Comparison of ENCODE assay signal across 25 mouse cellular contexts in the genomic region with DNA sequence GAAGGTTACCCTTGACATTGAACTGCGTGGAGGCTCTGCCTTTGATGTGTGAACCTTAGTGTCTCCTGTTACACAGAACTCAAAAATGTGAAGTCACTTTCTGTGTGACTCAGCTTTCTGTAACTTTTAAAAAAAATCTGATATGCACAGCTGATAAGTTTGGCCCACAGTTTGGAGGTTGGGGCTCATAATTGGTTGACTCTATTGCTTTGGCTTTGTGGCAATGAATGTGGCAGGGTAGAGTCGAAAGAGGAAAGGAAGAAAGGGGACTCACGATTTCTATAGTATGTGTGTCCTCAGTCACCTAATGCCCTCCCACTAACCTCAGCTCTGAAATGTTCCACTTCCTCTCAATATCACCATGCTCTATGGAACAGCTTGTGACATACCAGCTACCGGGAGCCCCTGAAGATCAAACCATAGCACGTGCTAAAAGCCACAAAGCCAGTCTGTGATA.
DNase-seq lines count a peak whose midpoint lies in the region; ATAC-seq lines count a peak whose summit lies in the region.
"Had no signal": no experiment of that assay in that cellular context is flagged by ENCODE, and none has a peak within 500 bp of the region (broad histone marks: within the 10 kb centered on the region; RNA-seq: fewer than 3 reads in every experiment).

No protein-coding gene starts in this region.

- peak; percentile 9 to 61 for DNase-seq in adrenal gland, adult (ENCODE audit: inconsistent age in 2 of 2, low spot score in 1 of 2)
- no peak for DNase-seq in adrenal gland, postnatal 10 days
- DNase-seq in heart, embryonic 10.5 days (ENCODE audit: low spot score): no peak
- peak; percentile 46 for DNase-seq in c-Kit-negative CD71-positive TER-119-positive erythroid progenitor cells, embryonic 14.5 days (ENCODE audit: low read depth, low spot score)
- DNase-seq in left cerebral cortex, adult 11 months (ENCODE audit: low spot score): no peak
- DNase-seq: cerebellum, postnatal 36 days; gastrocnemius, postnatal 10 days; heart, adult 18-20 months; heart, postnatal 36 days; kidney, adult 18-20 months; layer of hippocampus, adult 9-11 months; lung, postnatal 36 days; thymus, postnatal 14 days had no signal

- no peak overlapping the region for H3K27ac ChIP-seq in heart, embryonic 12.5 days (ENCODE audit: poor library complexity, severe bottlenecking)
- H3K27ac ChIP-seq in heart, embryonic 10.5 days: no peak overlapping the region
- H3K27ac ChIP-seq: embryonic facial prominence, embryonic 10.5 days; forebrain, embryonic 15.5 days; heart, embryonic 15.5 days; hindbrain, embryonic 14.5 days; left cerebral cortex, adult 2 months; limb, embryonic 15.5 days; lung, embryonic 15.5 days; midbrain, embryonic 15.5 days had no signal

- H3K4me3 ChIP-seq in heart, embryonic 12.5 days: no peak overlapping the region
- no peak overlapping the region for H3K4me3 ChIP-seq in heart, embryonic 10.5 days
- H3K4me3 ChIP-seq: embryonic facial prominence, embryonic 10.5 days; forebrain, embryonic 15.5 days; heart, embryonic 15.5 days; left cerebral cortex, adult 2 months; limb, embryonic 15.5 days; lung, embryonic 15.5 days; midbrain, embryonic 15.5 days; myocyte had no signal

- 79% methylated on average over 5 of the region's 5 CpGs for WGBS in heart, embryonic 12.5 days
- 76% methylated on average over 5 of the region's 5 CpGs for WGBS in heart, embryonic 10.5 days

- H3K36me3 ChIP-seq in heart, embryonic 12.5 days: no peaks in the 10 kb centered on the region
- H3K36me3 ChIP-seq in heart, embryonic 10.5 days: no peaks in the 10 kb centered on the region
- H3K36me3 ChIP-seq: embryonic facial prominence, embryonic 10.5 days; forebrain, embryonic 15.5 days; heart, embryonic 15.5 days; limb, embryonic 15.5 days; lung, embryonic 15.5 days; midbrain, embryonic 15.5 days had no signal

- peaks cover 14% of the 10 kb centered on the region; the same call in 1 of the 2 replicates for H3K4me1 ChIP-seq in heart, embryonic 12.5 days (replicated peaks)
- H3K4me1 ChIP-seq in heart, embryonic 10.5 days: no peaks in the 10 kb centered on the region
- H3K4me1 ChIP-seq: forebrain, embryonic 15.5 days; heart, embryonic 15.5 days; limb, embryonic 15.5 days; lung, embryonic 15.5 days had no signal

- H3K9me3 ChIP-seq in heart, embryonic 12.5 days (replicated peaks): no peaks in the 10 kb centered on the region
- no peaks in the 10 kb centered on the region for H3K9me3 ChIP-seq in heart, embryonic 10.5 days
- H3K9me3 ChIP-seq: embryonic facial prominence, embryonic 10.5 days; forebrain, embryonic 15.5 days; heart, embryonic 15.5 days; limb, embryonic 15.5 days; lung, embryonic 15.5 days; midbrain, embryonic 15.5 days had no signal

- no peaks in the 10 kb centered on the region for H3K27me3 ChIP-seq in heart, embryonic 12.5 days (replicated peaks)
- no peaks in the 10 kb centered on the region for H3K27me3 ChIP-seq in heart, embryonic 10.5 days (ENCODE audit: insufficient read depth, poor library complexity, severe bottlenecking)
- H3K27me3 ChIP-seq: forebrain, embryonic 15.5 days; heart, embryonic 15.5 days; limb, embryonic 15.5 days; lung, embryonic 15.5 days; midbrain, embryonic 15.5 days had no signal

- H3K4me2 ChIP-seq in heart, embryonic 12.5 days: no peak overlapping the region
- H3K4me2 ChIP-seq: forebrain, embryonic 15.5 days; heart, embryonic 15.5 days; hindbrain, embryonic 14.5 days; limb, embryonic 15.5 days; lung, embryonic 15.5 days; midbrain, embryonic 15.5 days had no signal

- H3K9ac ChIP-seq in heart, embryonic 12.5 days: no peak overlapping the region
- H3K9ac ChIP-seq: forebrain, embryonic 15.5 days; heart, embryonic 15.5 days; hindbrain, embryonic 14.5 days; limb, embryonic 15.5 days; lung, embryonic 15.5 days; midbrain, embryonic 15.5 days had no signal

- peak; percentile 37 for ATAC-seq in heart, embryonic 12.5 days (ENCODE audit: insufficient number of reproducible peaks, low FRiP score)
- ATAC-seq in megakaryocyte progenitor cell, adult 5-6 weeks (replicated peaks; ENCODE audit: poor library complexity): peak; percentile 54
- ATAC-seq: forebrain, embryonic 15.5 days; inflammation-experienced regulatory T-cells, adult 6 months; midbrain, embryonic 15.5 days had no signal

Comparison
In these comparisons a context has a peak if more than half of its experiments do, and no peak if none do; other contexts are left out.
1. DNase-seq: peak in adrenal gland, adult (2 of 2) and c-Kit-negative CD71-positive TER-119-positive erythroid progenitor cells, embryonic 14.5 days (single experiment); none in adrenal gland, postnatal 10 days (single experiment), heart, embryonic 10.5 days (single experiment) and left cerebral cortex, adult 11 months (single experiment).